Mouse (Mus musculus) heart, embryonic 12.5 days (tissue): ENCODE data around the gene Rnf227. TPM values are rescaled to one million over a fixed set of nuclear protein-coding genes. Genes with fewer than 3 reads are reported as not detected.
A peak's percentile ranks its signal among the peaks of the same experiment; 100 is the strongest.
"Not testable (repeated sequence)": the region's sequence is repeated elsewhere in the genome, so short reads cannot be mapped to it uniquely, and the experiment has no call there.

Experiments
- ATAC-seq: fragments of 200-750 bp; cut with Nextera tagmentation; 2 replicates; pipeline ENCODE4 v1.8.0; 2017; ENCODE audit warnings: moderate TSS enrichment, moderate library complexity; ENCODE audit not compliant: insufficient number of reproducible peaks, low FRiP score
- H3K27ac ChIP-seq: fragments of 300-500 bp; sonication (generic); 2 replicates; pipeline ENCODE4 v1.5.1; 2016; ENCODE audit warnings: mild to moderate bottlenecking, moderate library complexity; ENCODE audit not compliant: poor library complexity, severe bottlenecking
- H3K27me3 ChIP-seq: fragments of 300-500 bp; sonication (generic); replicated peaks from 2 replicates; pipeline ENCODE4 v1.6.1; 2016; ENCODE audit warnings: mild to moderate bottlenecking, moderate library complexity
- H3K36me3 ChIP-seq: fragments of 300-500 bp; sonication (generic); 2 replicates; pipeline ENCODE4 v1.6.1; 2016; ENCODE audit warnings: mild to moderate bottlenecking, moderate library complexity
- H3K4me1 ChIP-seq: fragments of 300-500 bp; sonication (generic); replicated peaks from 2 replicates; pipeline ENCODE4 v1.6.1; 2016; ENCODE audit warnings: mild to moderate bottlenecking
- H3K4me2 ChIP-seq: fragments of 300-500 bp; sonication (generic); 2 replicates; pipeline ENCODE4 v1.6.1; 2016; ENCODE audit warnings: mild to moderate bottlenecking, moderate library complexity
- H3K4me3 ChIP-seq: fragments of 300-500 bp; sonication (generic); 2 replicates; pipeline ENCODE4 v1.5.1; 2016; ENCODE audit warnings: mild to moderate bottlenecking
- H3K9ac ChIP-seq: fragments of 300-500 bp; sonication (generic); 2 replicates; pipeline ENCODE4 v1.6.1; 2016; ENCODE audit warnings: mild to moderate bottlenecking, moderate library complexity
- H3K9me3 ChIP-seq: fragments of 300-500 bp; sonication (generic); replicated peaks from 2 replicates; pipeline ENCODE4 v1.6.1; 2016; ENCODE audit warnings: mild to moderate bottlenecking, moderate library complexity
- WGBS: fragments of 180-500 bp; shearing (Covaris S2); methylation state at CpG from one replicate; pipeline ENCODE4 v1.1.7; 2016; 5-methylcytosine and 5-hydroxymethylcytosine counted together
- polyA plus RNA-seq: library from polyadenylated mRNA; unstranded; fragments of >200 nt; fragmentation: Nextera tagmentation; extraction: Ambion mirVana; gene quantifications from 2 replicates; pipeline ENCODE4 v1.2.1, GENCODE M21; 2016

Gene Rnf227
- 6.7 and 8.5 TPM in 2 replicates for polyA plus RNA-seq

GRCm38 (mm10) chr11:69340161-69341131, at the start of gene Rnf227:
Gene Rnf227 (plus strand): TSS chr11:69340461.
- no peak within 1 kb of the TSS for H3K27ac ChIP-seq
- H3K9ac ChIP-seq, result peak within 1 kb of the TSS; percentile 75
- no peaks in the 10 kb centered on the region for H3K9me3 ChIP-seq
- H3K27me3 ChIP-seq, result peaks cover 15% of the 10 kb centered on the region
- peaks cover 14% of the 10 kb centered on the region for H3K36me3 ChIP-seq
- ATAC-seq, result peak; percentile 82
- peaks cover 13% of the 10 kb centered on the region for H3K4me1 ChIP-seq
- 2% methylated on average over 99 of the region's 99 CpGs for WGBS
- H3K4me3 ChIP-seq, result peak within 1 kb of the TSS; percentile 54
- peak within 1 kb of the TSS; percentile 94 for H3K4me2 ChIP-seq

DNA sequence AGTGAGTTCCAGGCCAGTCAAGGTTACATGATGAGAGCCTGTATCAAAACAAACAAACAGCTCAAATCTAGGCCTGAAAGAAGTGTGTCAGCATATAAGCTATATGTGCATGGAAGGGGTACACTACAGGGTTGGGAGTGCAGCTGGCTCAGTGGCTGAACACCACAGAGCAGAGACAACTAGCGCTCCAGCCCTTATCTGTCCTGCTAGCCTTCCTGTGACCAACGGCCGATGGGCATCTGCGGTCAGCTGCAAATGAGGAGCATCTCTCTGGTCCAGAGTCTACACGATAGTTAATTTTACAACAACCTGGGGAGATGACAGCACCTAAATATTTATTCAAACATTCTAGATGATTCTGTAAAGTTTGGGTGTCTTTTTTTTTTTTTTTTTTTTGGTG, 49.1 kb upstream of the Rnf227 start:
- H3K9me3 ChIP-seq, result peaks cover 4% of the 10 kb centered on the region; the same call in 1 of the 2 replicates
- 0 out of 2 replicates have a peak, but pooled peaks cover 5% of the 10 kb centered on the region for H3K27me3 ChIP-seq
- peaks cover 6% of the 10 kb centered on the region; the same call in 1 of the 2 replicates for H3K4me1 ChIP-seq
- no peak overlapping the region for H3K27ac ChIP-seq
- WGBS, result 73% methylated on average over 5 of the region's 5 CpGs
- no peak overlapping the region for H3K4me2 ChIP-seq
- H3K36me3 ChIP-seq, result no peaks in the 10 kb centered on the region
- H3K4me3 ChIP-seq, result no peak overlapping the region
- H3K9ac ChIP-seq, result no peak overlapping the region
- no peak for ATAC-seq

DNA sequence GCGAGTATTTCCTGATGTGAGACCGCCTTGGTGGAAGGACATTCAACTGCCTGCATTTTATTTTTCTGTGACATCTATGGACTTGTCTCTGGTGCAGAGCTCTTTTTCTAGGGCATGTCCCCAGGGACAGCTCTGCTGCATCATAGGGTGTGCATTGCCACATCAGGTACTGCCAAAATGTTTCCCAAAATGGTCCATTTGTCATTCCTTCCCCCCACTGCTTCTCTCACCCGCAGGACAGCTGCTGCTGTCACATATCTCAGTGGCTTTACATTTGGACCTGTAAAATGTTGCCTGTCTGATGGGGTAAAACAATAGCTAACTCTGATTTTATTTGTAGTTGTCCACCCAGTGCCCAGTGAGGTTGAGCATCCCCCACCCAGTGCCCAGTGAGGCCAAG, 45.0 kb upstream of the Rnf227 start:
- Histone ChIP-seq H3K9ac (no peak overlapping the region), H3K27ac (no peak overlapping the region), H3K9me3 (no peaks in the 10 kb centered on the region), H3K4me1 (peaks cover 6% of the 10 kb centered on the region; the same call in 1 of the 2 replicates), H3K36me3 (peaks cover 19% of the 10 kb centered on the region), H3K4me3 (no peak overlapping the region), H3K27me3 (no peaks in the 10 kb centered on the region), H3K4me2 (no peak overlapping the region)
- ATAC-seq, result no peak
- WGBS, result 70% methylated on average over 3 of the region's 3 CpGs

- no peak for ATAC-seq
- H3K27ac ChIP-seq, result no peak overlapping the region
These were observed 42.5 kb upstream of the Rnf227 start for GRCm38 (mm10) chr11:69297799-69298198.

DNA sequence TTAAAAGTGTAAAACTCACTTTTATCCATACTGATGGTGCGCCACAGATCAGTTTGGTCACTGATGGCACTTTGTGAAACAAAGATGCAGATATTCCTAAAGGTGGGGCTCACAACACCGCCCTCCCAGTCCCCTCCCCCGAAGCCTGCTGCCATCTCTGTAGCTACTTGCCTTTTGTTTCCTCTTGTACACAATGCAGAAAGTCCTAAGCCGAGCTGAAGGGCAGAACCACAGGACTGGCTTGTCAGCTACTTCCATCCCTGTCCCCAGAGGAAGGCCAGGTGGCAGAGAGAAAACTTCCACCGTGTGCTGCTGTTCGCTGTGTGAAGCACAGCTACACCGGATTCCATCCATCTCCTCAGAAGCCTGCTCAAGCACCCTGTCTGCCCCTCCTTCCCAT, 42.0 kb upstream of the Rnf227 start:
- peaks cover 40% of the 10 kb centered on the region for H3K36me3 ChIP-seq
- H3K27me3 ChIP-seq, result no peaks in the 10 kb centered on the region
- H3K9me3 ChIP-seq, result no peaks in the 10 kb centered on the region
- H3K4me2 ChIP-seq, result no peak overlapping the region
- H3K27ac ChIP-seq, result no peak overlapping the region
- H3K9ac ChIP-seq, result no peak overlapping the region
- no peak overlapping the region for H3K4me3 ChIP-seq
- H3K4me1 ChIP-seq, result peaks cover 6% of the 10 kb centered on the region; the same call in 1 of the 2 replicates
- ATAC-seq, result no peak
- 73% methylated on average over 7 of the region's 7 CpGs for WGBS

More at GRCm38 (mm10) chr11:69297799-69298198, 42.5 kb upstream of the Rnf227 start:
- Histone ChIP-seq H3K36me3 (peaks cover 36% of the 10 kb centered on the region), H3K27me3 (no peaks in the 10 kb centered on the region), H3K9ac (no peak overlapping the region), H3K9me3 (no peaks in the 10 kb centered on the region), H3K4me1 (peaks cover 6% of the 10 kb centered on the region; the same call in 1 of the 2 replicates), H3K4me2 (no peak overlapping the region), H3K4me3 (no peak overlapping the region)
- WGBS, result 70% methylated on average over 2 of the region's 2 CpGs

DNA sequence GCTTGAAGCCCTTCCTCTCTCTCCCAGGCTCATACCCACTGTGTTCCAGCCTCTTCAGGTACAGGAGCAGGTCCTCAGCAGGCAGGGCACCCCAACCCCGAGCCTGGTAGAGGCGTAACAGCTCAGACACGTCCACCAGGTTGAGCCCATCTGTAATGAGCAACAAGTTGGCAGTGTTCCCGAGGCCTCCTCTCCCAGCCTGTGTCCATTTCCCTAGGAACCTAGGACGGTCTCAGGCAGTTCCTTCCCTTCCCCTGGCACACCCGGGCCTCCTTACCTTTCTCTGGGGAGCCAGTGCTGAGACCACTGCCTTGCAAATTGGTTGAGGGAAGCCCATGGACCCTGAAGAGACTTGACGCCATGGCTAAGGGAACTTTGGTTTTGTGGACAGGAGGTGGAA, 37.4 kb upstream of the Rnf227 start:
- ATAC-seq, result no peak
- 78% methylated on average over 7 of the region's 7 CpGs for WGBS
- Histone ChIP-seq H3K27me3 (no peaks in the 10 kb centered on the region), H3K9ac (no peak overlapping the region), H3K36me3 (peaks cover 78% of the 10 kb centered on the region), H3K4me2 (no peak overlapping the region), H3K9me3 (no peaks in the 10 kb centered on the region), H3K27ac (no peak overlapping the region), H3K4me3 (no peak overlapping the region), H3K4me1 (no peaks in the 10 kb centered on the region)

- 93% methylated on average over 9 of the region's 9 CpGs for WGBS
- H3K9ac ChIP-seq, result no peak overlapping the region
- no peak for ATAC-seq
These were observed 35.0 kb upstream of the Rnf227 start for GRCm38 (mm10) chr11:69305291-69305690.

DNA sequence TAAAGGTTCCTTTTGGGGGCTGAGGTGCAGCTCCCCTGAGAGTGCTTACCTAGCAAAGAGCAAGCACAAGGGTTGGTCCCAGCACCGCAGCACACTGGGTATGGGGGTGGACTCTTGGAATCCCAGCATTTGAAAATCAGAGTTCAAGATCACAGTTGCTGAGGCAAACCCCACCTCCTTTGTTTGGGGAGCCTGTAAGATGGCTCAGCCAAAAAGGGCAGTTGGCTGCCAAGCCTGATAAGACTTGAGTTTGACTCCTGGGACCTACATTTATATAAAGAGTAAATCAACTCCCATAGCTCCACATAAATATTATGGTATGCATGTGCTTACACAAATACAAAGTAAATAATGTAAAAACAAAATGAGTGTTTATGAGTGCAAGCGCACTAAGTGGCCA, 34.2 kb upstream of the Rnf227 start:
- Histone ChIP-seq H3K4me1 (no peaks in the 10 kb centered on the region), H3K9ac (no peak overlapping the region), H3K27ac (no peak overlapping the region), H3K27me3 (no peaks in the 10 kb centered on the region), H3K4me2 (no peak overlapping the region), H3K36me3 (peaks cover 90% of the 10 kb centered on the region), H3K4me3 (no peak overlapping the region), H3K9me3 (no peaks in the 10 kb centered on the region)
- ATAC-seq, result no peak
- 95% methylated on average over 2 of the region's 2 CpGs for WGBS

More at GRCm38 (mm10) chr11:69305291-69305690, 35.0 kb upstream of the Rnf227 start:
- H3K4me2 ChIP-seq, result no peak overlapping the region
- H3K4me3 ChIP-seq, result no peak overlapping the region
- no peaks in the 10 kb centered on the region for H3K9me3 ChIP-seq
- no peak overlapping the region for H3K27ac ChIP-seq
- peaks cover 85% of the 10 kb centered on the region for H3K36me3 ChIP-seq
- H3K27me3 ChIP-seq, result no peaks in the 10 kb centered on the region
- no peaks in the 10 kb centered on the region for H3K4me1 ChIP-seq

DNA sequence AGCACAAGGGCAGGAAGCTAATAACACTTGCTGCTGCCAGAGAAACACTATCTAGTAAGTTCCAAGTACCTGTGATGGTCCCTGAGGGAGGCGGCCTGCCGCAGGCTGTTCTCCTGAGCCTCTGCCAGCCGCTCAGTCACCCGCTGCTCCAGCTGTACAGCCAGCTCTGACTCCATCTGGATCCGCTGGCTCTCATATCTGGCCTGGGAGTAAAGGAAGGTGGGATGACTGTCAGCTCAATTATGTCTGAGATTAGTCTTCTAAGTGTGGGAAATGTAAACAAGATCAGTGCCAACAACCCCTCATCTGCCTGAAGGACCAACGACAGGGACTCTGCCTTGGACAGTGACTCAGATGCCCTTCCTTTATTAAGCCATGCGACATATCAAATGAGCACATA, 29.0 kb upstream of the Rnf227 start:
- Histone ChIP-seq H3K27ac (no peak overlapping the region), H3K4me2 (no peak overlapping the region), H3K27me3 (no peaks in the 10 kb centered on the region), H3K4me1 (no peaks in the 10 kb centered on the region), H3K9me3 (no peaks in the 10 kb centered on the region), H3K9ac (no peak overlapping the region), H3K4me3 (no peak overlapping the region), H3K36me3 (peaks cover 70% of the 10 kb centered on the region)
- WGBS, result 68% methylated on average over 7 of the region's 7 CpGs
- ATAC-seq, result no peak

DNA sequence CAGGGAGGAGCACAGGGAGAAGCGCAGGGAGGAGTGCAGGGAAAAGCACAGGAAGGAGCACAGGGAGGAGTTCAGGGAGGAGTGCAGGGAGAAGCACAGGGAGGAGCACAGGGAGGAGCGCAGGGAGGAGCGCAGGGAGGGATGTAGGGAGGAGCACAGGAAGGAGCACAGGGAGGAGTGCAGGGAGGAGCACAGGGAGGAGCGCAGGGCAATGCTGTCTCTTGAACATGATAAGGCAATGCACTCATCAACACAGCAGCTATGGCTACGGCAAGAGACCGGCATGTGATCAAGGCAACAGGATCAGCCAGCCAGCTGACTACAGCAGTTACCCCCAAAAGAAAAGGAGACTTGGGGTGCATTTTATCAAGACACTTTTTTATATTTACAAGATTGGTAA, 23.9 kb upstream of the Rnf227 start:
- Histone ChIP-seq H3K4me1 (no peaks in the 10 kb centered on the region), H3K9me3 (no peaks in the 10 kb centered on the region), H3K36me3 (peaks cover 57% of the 10 kb centered on the region), H3K4me2 (no peak overlapping the region), H3K27ac (no peak overlapping the region), H3K4me3 (no peak overlapping the region), H3K9ac (no peak overlapping the region), H3K27me3 (no peaks in the 10 kb centered on the region)
- WGBS, result 95% methylated on average over 6 of the region's 6 CpGs
- no peak for ATAC-seq

DNA sequence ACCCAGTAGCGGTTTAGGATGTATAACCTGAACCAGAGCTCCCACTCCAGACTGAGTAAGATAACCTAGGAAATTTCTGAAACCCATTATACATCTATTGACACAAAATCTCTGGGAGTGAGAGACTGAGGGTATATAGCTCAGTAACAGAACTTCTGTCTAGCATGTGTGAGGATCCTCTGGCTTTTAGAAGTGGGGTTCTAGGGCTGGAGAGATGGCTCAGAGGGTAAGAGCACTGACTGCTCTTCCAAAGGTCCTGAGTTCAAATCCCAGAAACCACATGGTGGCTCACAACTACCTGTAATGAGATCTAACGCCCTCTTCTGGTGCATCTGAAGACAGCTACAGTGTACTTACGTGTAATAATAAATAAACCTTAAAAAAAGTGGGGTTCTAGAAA, 22.3 kb upstream of the Rnf227 start:
- not testable (repeated sequence) for H3K27me3 ChIP-seq, H3K9me3 ChIP-seq, H3K4me2 ChIP-seq, H3K4me3 ChIP-seq, H3K9ac ChIP-seq, H3K27ac ChIP-seq, ATAC-seq
- Histone ChIP-seq H3K36me3 (peaks cover 52% of the 10 kb centered on the region), H3K4me1 (peaks cover 14% of the 10 kb centered on the region)
- 87% methylated on average over 3 of the region's 3 CpGs for WGBS
